Mouse (Mus musculus): ENCODE measurements around the gene Nkx6-2. TPM values are rescaled to one million over a fixed set of nuclear protein-coding genes. Genes with fewer than 3 reads are reported as not detected.

The Nkx6-2 gene
- polyA plus RNA-seq, 1 experiment from 2014 or later, result 15.1 TPM

- Histone ChIP-seq H3K27ac (no peak overlapping the region), H3K4me1 (replicated peaks; ENCODE audit: control insufficient read depth, insufficient read depth, low read length) (no peaks in the 10 kb centered on the region), H3K27me3 (ENCODE audit: control insufficient read depth, insufficient read depth, low read length) (peaks cover 78% of the 10 kb centered on the region), H3K4me2 (replicated peaks) (no peak overlapping the region), H3K36me3 (replicated peaks; ENCODE audit: control insufficient read depth, insufficient read depth) (no peaks in the 10 kb centered on the region), H3K9ac (no peak overlapping the region), H3K4me3 (replicated peaks; ENCODE audit: low read length) (no peak overlapping the region), H3K9me3 (ENCODE audit: control insufficient read depth, low read length) (no peaks in the 10 kb centered on the region)
- 59% methylated on average over 16 of the region's 16 CpGs for WGBS
- ATAC-seq (ENCODE audit: low FRiP score) (no peak), DNase-seq (ENCODE audit: low spot score) (no peak)
Measured at GRCm38 (mm10) chr7:139576064-139576686, 6.4 kb downstream of the Nkx6-2 start.

GRCm38 (mm10) chr7:139572665-139573064 lies 9.9 kb downstream of the Nkx6-2 start:
- no peaks in the 10 kb centered on the region for H3K4me1 ChIP-seq (replicated peaks; ENCODE audit: control insufficient read depth, insufficient read depth, low read length)
- H3K27ac ChIP-seq, result no peak overlapping the region
- DNase-seq (ENCODE audit: low spot score) (no peak), ATAC-seq (ENCODE audit: low FRiP score) (no peak)
- no peak overlapping the region for H3K4me2 ChIP-seq (replicated peaks)
- H3K36me3 ChIP-seq (replicated peaks; ENCODE audit: control insufficient read depth, insufficient read depth), result no peaks in the 10 kb centered on the region
- peaks cover 55% of the 10 kb centered on the region for H3K27me3 ChIP-seq (ENCODE audit: control insufficient read depth, insufficient read depth, low read length)
- no peaks in the 10 kb centered on the region for H3K9me3 ChIP-seq (ENCODE audit: control insufficient read depth, low read length)
- H3K4me3 ChIP-seq (replicated peaks; ENCODE audit: low read length), result no peak overlapping the region
- WGBS, result 80% methylated on average over 3 of the region's 3 CpGs
- no peak overlapping the region for H3K9ac ChIP-seq

- Histone ChIP-seq H3K4me1 (replicated peaks; ENCODE audit: control insufficient read depth, insufficient read depth, low read length) (0 out of 2 replicates have a peak, but pooled peaks cover 7% of the 10 kb centered on the region), H3K4me2 (replicated peaks) (no peak overlapping the region), H3K36me3 (replicated peaks; ENCODE audit: control insufficient read depth, insufficient read depth) (no peaks in the 10 kb centered on the region), H3K27ac (no peak overlapping the region), H3K9ac (no peak overlapping the region), H3K4me3 (replicated peaks; ENCODE audit: low read length) (no peak overlapping the region), H3K9me3 (ENCODE audit: control insufficient read depth, low read length) (no peaks in the 10 kb centered on the region), H3K27me3 (ENCODE audit: control insufficient read depth, insufficient read depth, low read length) (peaks cover 47% of the 10 kb centered on the region)
- no peak for ATAC-seq (ENCODE audit: low FRiP score)
- 94% methylated on average over 5 of the region's 5 CpGs for WGBS
- DNase-seq (ENCODE audit: low spot score), result no peak
Measured at GRCm38 (mm10) chr7:139570788-139571187, 11.8 kb downstream of the Nkx6-2 start.

GRCm38 (mm10) chr7:139566533-139566932 lies 16.1 kb downstream of the Nkx6-2 start:
- Histone ChIP-seq H3K4me1 (replicated peaks; ENCODE audit: control insufficient read depth, insufficient read depth, low read length) (peaks cover 7% of the 10 kb centered on the region; the same call in 1 of the 2 replicates), H3K9me3 (ENCODE audit: control insufficient read depth, low read length) (no peaks in the 10 kb centered on the region), H3K27ac (no peak overlapping the region), H3K27me3 (ENCODE audit: control insufficient read depth, insufficient read depth, low read length) (peaks cover 36% of the 10 kb centered on the region), H3K9ac (no peak overlapping the region), H3K4me2 (replicated peaks) (no peak overlapping the region), H3K4me3 (replicated peaks; ENCODE audit: low read length) (no peak overlapping the region), H3K36me3 (replicated peaks; ENCODE audit: control insufficient read depth, insufficient read depth) (no peaks in the 10 kb centered on the region)
- peak; percentile 55; the same call in 1 of the 2 replicates for ATAC-seq (ENCODE audit: low FRiP score)
- DNase-seq (ENCODE audit: low spot score), result no peak
- 56% methylated on average over 8 of the region's 8 CpGs for WGBS

GRCm38 (mm10) chr7:139565998-139566397 lies 16.6 kb downstream of the Nkx6-2 start:
- Histone ChIP-seq H3K4me2 (replicated peaks) (no peak overlapping the region), H3K9me3 (ENCODE audit: control insufficient read depth, low read length) (no peaks in the 10 kb centered on the region), H3K4me3 (replicated peaks; ENCODE audit: low read length) (no peak overlapping the region), H3K36me3 (replicated peaks; ENCODE audit: control insufficient read depth, insufficient read depth) (no peaks in the 10 kb centered on the region), H3K9ac (no peak overlapping the region), H3K27me3 (ENCODE audit: control insufficient read depth, insufficient read depth, low read length) (peaks cover 35% of the 10 kb centered on the region), H3K27ac (no peak overlapping the region), H3K4me1 (replicated peaks; ENCODE audit: control insufficient read depth, insufficient read depth, low read length) (peaks cover 7% of the 10 kb centered on the region; the same call in 1 of the 2 replicates)
- WGBS, result 70% methylated on average over 6 of the region's 6 CpGs
- ATAC-seq (ENCODE audit: low FRiP score) (no peak), DNase-seq (ENCODE audit: low spot score) (no peak)

- Histone ChIP-seq H3K36me3 (replicated peaks; ENCODE audit: control insufficient read depth, insufficient read depth) (0 out of 2 replicates have a peak, but pooled peaks cover 3% of the 10 kb centered on the region), H3K9me3 (ENCODE audit: control insufficient read depth, low read length) (no peaks in the 10 kb centered on the region), H3K27ac (no peak overlapping the region), H3K4me1 (replicated peaks; ENCODE audit: control insufficient read depth, insufficient read depth, low read length) (peaks cover 7% of the 10 kb centered on the region; the same call in 1 of the 2 replicates), H3K9ac (no peak overlapping the region), H3K4me2 (replicated peaks) (no peak overlapping the region), H3K4me3 (replicated peaks; ENCODE audit: low read length) (no peak overlapping the region), H3K27me3 (ENCODE audit: control insufficient read depth, insufficient read depth, low read length) (peaks cover 47% of the 10 kb centered on the region)
- DNase-seq (ENCODE audit: low spot score) (no peak), ATAC-seq (ENCODE audit: low FRiP score) (no peak)
- WGBS, result 95% methylated on average over 2 of the region's 2 CpGs
Measured at GRCm38 (mm10) chr7:139564161-139564560, 18.4 kb downstream of the Nkx6-2 start.

- Histone ChIP-seq H3K27me3 (ENCODE audit: control insufficient read depth, insufficient read depth, low read length) (peaks cover 50% of the 10 kb centered on the region), H3K4me1 (replicated peaks; ENCODE audit: control insufficient read depth, insufficient read depth, low read length) (peaks cover 7% of the 10 kb centered on the region; the same call in 1 of the 2 replicates), H3K9ac (no peak overlapping the region), H3K9me3 (ENCODE audit: control insufficient read depth, low read length) (no peaks in the 10 kb centered on the region), H3K27ac (peak overlapping the region; percentile 20; the same call in 1 of the 2 replicates), H3K4me2 (replicated peaks) (no peak overlapping the region), H3K4me3 (replicated peaks; ENCODE audit: low read length) (no peak overlapping the region), H3K36me3 (replicated peaks; ENCODE audit: control insufficient read depth, insufficient read depth) (0 out of 2 replicates have a peak, but pooled peaks cover 3% of the 10 kb centered on the region)
- 54% methylated on average over 4 of the region's 4 CpGs for WGBS
- DNase-seq (ENCODE audit: low spot score), result no peak
- ATAC-seq (ENCODE audit: low FRiP score), result no peak
Measured at GRCm38 (mm10) chr7:139563425-139563824, 19.2 kb downstream of the Nkx6-2 start.

GRCm38 (mm10) chr7:139559659-139560058 lies 22.9 kb downstream of the Nkx6-2 start:
- H3K4me2 ChIP-seq (replicated peaks), result no peak overlapping the region
- no peak overlapping the region for H3K27ac ChIP-seq
- H3K4me1 ChIP-seq (replicated peaks; ENCODE audit: control insufficient read depth, insufficient read depth, low read length), result no peaks in the 10 kb centered on the region; the same call in 1 of the 2 replicates
- 92% methylated on average over 10 of the region's 10 CpGs for WGBS
- no peak overlapping the region for H3K9ac ChIP-seq
- DNase-seq (ENCODE audit: low spot score), result no peak
- peaks cover 60% of the 10 kb centered on the region for H3K27me3 ChIP-seq (ENCODE audit: control insufficient read depth, insufficient read depth, low read length)
- H3K4me3 ChIP-seq (replicated peaks; ENCODE audit: low read length), result no peak overlapping the region
- no peak for ATAC-seq (ENCODE audit: low FRiP score)
- 0 out of 2 replicates have a peak, but pooled peaks cover 3% of the 10 kb centered on the region for H3K36me3 ChIP-seq (replicated peaks; ENCODE audit: control insufficient read depth, insufficient read depth)
- H3K9me3 ChIP-seq (ENCODE audit: control insufficient read depth, low read length), result no peaks in the 10 kb centered on the region

- Histone ChIP-seq H3K36me3 (replicated peaks; ENCODE audit: control insufficient read depth, insufficient read depth) (0 out of 2 replicates have a peak, but pooled peaks cover 3% of the 10 kb centered on the region), H3K27ac (no peak overlapping the region), H3K4me1 (replicated peaks; ENCODE audit: control insufficient read depth, insufficient read depth, low read length) (no peaks in the 10 kb centered on the region), H3K4me2 (replicated peaks) (no peak overlapping the region), H3K27me3 (ENCODE audit: control insufficient read depth, insufficient read depth, low read length) (peaks cover 73% of the 10 kb centered on the region), H3K9ac (no peak overlapping the region), H3K9me3 (ENCODE audit: control insufficient read depth, low read length) (no peaks in the 10 kb centered on the region), H3K4me3 (replicated peaks; ENCODE audit: low read length) (no peak overlapping the region)
- ATAC-seq (ENCODE audit: low FRiP score) (no peak), DNase-seq (ENCODE audit: low spot score) (no peak)
- 25% methylated on average over 10 of the region's 10 CpGs for WGBS
Measured at GRCm38 (mm10) chr7:139556746-139557526, 25.7 kb downstream of the Nkx6-2 start.
